9 mouse cellular contexts compared by ENCODE assay signal in genomic region chr14:31272164-31272563, GRCm38 (mm10). TPM values are rescaled to one million over a fixed set of nuclear protein-coding genes. Genes with fewer than 3 reads are reported as not detected.
DNase-seq lines count a peak whose midpoint lies in the region; ATAC-seq and TF ChIP-seq lines count a peak whose summit lies in the region.
"Had no signal": no experiment of that assay in that cellular context is flagged by ENCODE, and none has a peak within 500 bp of the region (broad histone marks: within the 10 kb centered on the region; RNA-seq: fewer than 3 reads in every experiment).

No protein-coding gene starts in this region.

- no peak overlapping the region for H3K4me2 ChIP-seq in kidney, embryonic 14.5 days (replicated peaks; ENCODE audit: low read depth, low read length)
- no peak overlapping the region for H3K4me2 ChIP-seq in intestine, postnatal 0 days (replicated peaks; ENCODE audit: low read depth)
- no peak overlapping the region for H3K4me2 ChIP-seq in limb, embryonic 14.5 days (replicated peaks; ENCODE audit: low read depth, low read length, severe bottlenecking)
- H3K4me2 ChIP-seq: embryonic facial prominence, embryonic 15.5 days had no signal

- TF ChIP-seq CTCF in kidney, adult 2 months (conservative IDR thresholded peaks at IDR 0.05; ENCODE audit: insufficient read depth, insufficient read length, low read depth, low read length) = peak; percentile 94
- peak; percentile 91 for TF ChIP-seq CTCF in intestine, postnatal 0 days (IDR thresholded peaks at IDR 0.05; ENCODE audit: low read depth)
- TF ChIP-seq CTCF in olfactory bulb, adult 2 months (IDR thresholded peaks at IDR 0.05; ENCODE audit: insufficient read depth, low read depth, low read length) = peak; percentile 90

- no peak for ATAC-seq in kidney, embryonic 14.5 days (ENCODE audit: low FRiP score, low TSS enrichment)
- no peak for ATAC-seq in intestine, postnatal 0 days
- ATAC-seq in limb, embryonic 14.5 days (ENCODE audit: low FRiP score, low read depth) = peak; percentile 38; the same call in 1 of the 2 replicates

- DNase-seq in kidney, adult 2 months = peak; percentile 77
- DNase-seq in c-Kit-negative CD71-positive TER-119-positive erythroid progenitor cells, embryonic 14.5 days (ENCODE audit: low read depth, low spot score) = peak; percentile 56
- peak; percentile 22 for DNase-seq in fibroblast of lung, adult 2 months (ENCODE audit: low read depth)
- peak; percentile 77 for DNase-seq in limb, embryonic 14.5 days (ENCODE audit: low spot score)
- peak; percentile 52 for DNase-seq in testis, postnatal 14 days (ENCODE audit: low spot score)

- no peaks in the 10 kb centered on the region for H3K4me1 ChIP-seq in kidney, adult 2 months (ENCODE audit: control insufficient read depth, insufficient read depth, low read length)
- peaks cover 14% of the 10 kb centered on the region for H3K4me1 ChIP-seq in kidney, embryonic 14.5 days (ENCODE audit: control insufficient read depth, insufficient read depth, low read length)
- H3K4me1 ChIP-seq in intestine, postnatal 0 days (replicated peaks; ENCODE audit: control insufficient read depth, insufficient read depth, low read length) = no peaks in the 10 kb centered on the region
- peaks cover 11% of the 10 kb centered on the region; the same call in 1 of the 2 replicates for H3K4me1 ChIP-seq in limb, embryonic 14.5 days (ENCODE audit: control insufficient read depth, insufficient read depth, low read length)
- H3K4me1 ChIP-seq in olfactory bulb, adult 2 months (ENCODE audit: control insufficient read depth, insufficient read depth, low read length) = peaks cover 27% of the 10 kb centered on the region

- H3K27me3 ChIP-seq in kidney, adult 2 months (replicated peaks; ENCODE audit: control insufficient read depth, insufficient read depth, low read length) = no peaks in the 10 kb centered on the region
- H3K27me3 ChIP-seq in kidney, embryonic 14.5 days (ENCODE audit: control insufficient read depth, insufficient read depth, low read length) = no peaks in the 10 kb centered on the region
- no peaks in the 10 kb centered on the region for H3K27me3 ChIP-seq in intestine, postnatal 0 days (replicated peaks; ENCODE audit: control insufficient read depth, insufficient read depth, low read length)
- H3K27me3 ChIP-seq in limb, embryonic 14.5 days (ENCODE audit: control insufficient read depth, insufficient read depth, low read length) = no peaks in the 10 kb centered on the region
- H3K27me3 ChIP-seq: embryonic facial prominence, embryonic 15.5 days had no signal

- WGBS in kidney, adult 2 months = 28% methylated on average over 7 of the region's 7 CpGs
- 22% methylated on average over 7 of the region's 7 CpGs for WGBS in kidney, embryonic 14.5 days
- 26% methylated on average over 7 of the region's 7 CpGs for whole genome bisulfite sequencing in intestine, postnatal 0 days
- WGBS in limb, embryonic 14.5 days = 22% methylated on average over 7 of the region's 7 CpGs
- 25% methylated on average over 7 of the region's 7 CpGs for WGBS in olfactory bulb, adult 2 months

- no peak overlapping the region for H3K27ac ChIP-seq in kidney, adult 2 months (ENCODE audit: insufficient read depth, low read depth, low read length)
- no peak overlapping the region for H3K27ac ChIP-seq in kidney, embryonic 14.5 days (ENCODE audit: low read depth, low read length)
- H3K27ac ChIP-seq in intestine, postnatal 0 days (ENCODE audit: low read depth, low read length) = no peak overlapping the region
- H3K27ac ChIP-seq in limb, embryonic 14.5 days (replicated peaks; ENCODE audit: low read depth, low read length) = no peak overlapping the region
- no peak overlapping the region for H3K27ac ChIP-seq in olfactory bulb, adult 2 months (ENCODE audit: insufficient read depth, low read depth, low read length)
- H3K27ac ChIP-seq: embryonic facial prominence, embryonic 15.5 days had no signal

- H3K4me3 ChIP-seq in kidney, adult 2 months (ENCODE audit: insufficient read depth, low read depth, low read length) = no peak overlapping the region
- H3K4me3 ChIP-seq in kidney, embryonic 14.5 days (ENCODE audit: low read length) = no peak overlapping the region
- H3K4me3 ChIP-seq in intestine, postnatal 0 days (ENCODE audit: low read depth, low read length) = no peak overlapping the region
- no peak overlapping the region for H3K4me3 ChIP-seq in limb, embryonic 14.5 days (replicated peaks; ENCODE audit: low read length)
- H3K4me3 ChIP-seq in olfactory bulb, adult 2 months (ENCODE audit: insufficient read depth, low read depth, low read length) = no peak overlapping the region
- H3K4me3 ChIP-seq: embryonic facial prominence, embryonic 15.5 days had no signal

- no peaks in the 10 kb centered on the region for H3K9me3 ChIP-seq in kidney, embryonic 14.5 days (ENCODE audit: control insufficient read depth, low read length)
- no peaks in the 10 kb centered on the region for H3K9me3 ChIP-seq in intestine, postnatal 0 days (ENCODE audit: control insufficient read depth)
- H3K9me3 ChIP-seq in limb, embryonic 14.5 days (ENCODE audit: control insufficient read depth, low read length) = no peaks in the 10 kb centered on the region
- H3K9me3 ChIP-seq: embryonic facial prominence, embryonic 15.5 days had no signal

- no peak for TF ChIP-seq POLR2A in kidney, adult 2 months (IDR thresholded peaks at IDR 0.05; ENCODE audit: low read depth, low read length)
- TF ChIP-seq POLR2A in limb, embryonic 14.5 days (IDR thresholded peaks at IDR 0.05; ENCODE audit: borderline replicate concordance, extremely low read depth, insufficient read depth, insufficient read length) = no peak
- no peak for TF ChIP-seq POLR2A in olfactory bulb, adult 2 months (IDR thresholded peaks at IDR 0.05; ENCODE audit: insufficient read depth, low read depth, low read length)

- no peaks in the 10 kb centered on the region for H3K36me3 ChIP-seq in kidney, adult 2 months (ENCODE audit: control insufficient read depth, insufficient read depth, low read length)
- H3K36me3 ChIP-seq in kidney, embryonic 14.5 days (ENCODE audit: control insufficient read depth, insufficient read depth, low read length) = no peaks in the 10 kb centered on the region
- no peaks in the 10 kb centered on the region for H3K36me3 ChIP-seq in intestine, postnatal 0 days (ENCODE audit: control insufficient read depth, insufficient read depth)
- H3K36me3 ChIP-seq in limb, embryonic 14.5 days (ENCODE audit: control insufficient read depth, insufficient read depth, low read length) = 0 out of 2 replicates have a peak, but pooled peaks cover 4% of the 10 kb centered on the region
- H3K36me3 ChIP-seq: embryonic facial prominence, embryonic 15.5 days had no signal

- no peak overlapping the region for H3K9ac ChIP-seq in kidney, embryonic 14.5 days (ENCODE audit: low read depth, low read length)
- no peak overlapping the region for H3K9ac ChIP-seq in intestine, postnatal 0 days (ENCODE audit: low read depth, low read length)
- H3K9ac ChIP-seq in limb, embryonic 14.5 days (ENCODE audit: low read depth, low read length, severe bottlenecking) = no peak overlapping the region
- H3K9ac ChIP-seq: embryonic facial prominence, embryonic 15.5 days had no signal

RNA-seq across cellular contexts. Expression of gene Bap1, which starts 20.9 kb away (rescaled TPM):
- polyA plus RNA-seq in kidney, adult 2 months (2012; rRNA removed) = 58.9 and 65.9 TPM in 2 replicates
- 60.0 and 90.3 TPM in 2 replicates for polyA plus RNA-seq in kidney, embryonic 14.5 days (2014; fragmentation: Nextera tagmentation; extraction: Ambion mirVana)
- polyA plus RNA-seq in intestine, postnatal 0 days (2015; fragmentation: Nextera tagmentation; extraction: Ambion mirVana) = 20.7 and 22.4 TPM in 2 replicates
- 90.1 and 108 TPM in 2 replicates for polyA plus RNA-seq in limb, embryonic 14.5 days (2012; rRNA removed)
- 71.7 and 76.4 TPM in 2 replicates for polyA plus RNA-seq in limb, embryonic 14.5 days (2014; fragmentation: Nextera tagmentation; extraction: Ambion mirVana)
- not detected in 2 replicates for polyA plus RNA-seq in olfactory bulb, adult 2 months (2012; ENCODE audit: insufficient read depth, insufficient read length, low replicate concordance, missing spikeins)

RNA-seq across cellular contexts. Expression of gene Phf7, which starts 21.0 kb away (rescaled TPM):
- 7.3 and 7.5 TPM in 2 replicates for polyA plus RNA-seq in kidney, adult 2 months (2012; rRNA removed)
- 12.4 and 14.7 TPM in 2 replicates for polyA plus RNA-seq in kidney, embryonic 14.5 days (2014; fragmentation: Nextera tagmentation; extraction: Ambion mirVana)
- 8.6 and 10.3 TPM in 2 replicates for polyA plus RNA-seq in intestine, postnatal 0 days (2015; fragmentation: Nextera tagmentation; extraction: Ambion mirVana)
- polyA plus RNA-seq in limb, embryonic 14.5 days (2012; rRNA removed) = 9.5 and 10.5 TPM in 2 replicates
- polyA plus RNA-seq in limb, embryonic 14.5 days (2014; fragmentation: Nextera tagmentation; extraction: Ambion mirVana) = 11.8 and 12.3 TPM in 2 replicates
- not detected in 2 replicates for polyA plus RNA-seq in olfactory bulb, adult 2 months (2012; ENCODE audit: insufficient read depth, insufficient read length, low replicate concordance, missing spikeins)

RNA-seq across cellular contexts. Expression of gene Dnah1, which starts 51.5 kb away (rescaled TPM):
- polyA plus RNA-seq in kidney, adult 2 months (2012; rRNA removed) = 0.35 and 0.41 TPM in 2 replicates
- polyA plus RNA-seq in kidney, embryonic 14.5 days (2014; fragmentation: Nextera tagmentation; extraction: Ambion mirVana) = 5.5 and 9.0 TPM in 2 replicates
- polyA plus RNA-seq in intestine, postnatal 0 days (2015; fragmentation: Nextera tagmentation; extraction: Ambion mirVana) = 0.30 and 0.57 TPM in 2 replicates
- polyA plus RNA-seq in limb, embryonic 14.5 days (2012; rRNA removed) = 12.1 and 16.6 TPM in 2 replicates
- polyA plus RNA-seq in limb, embryonic 14.5 days (2014; fragmentation: Nextera tagmentation; extraction: Ambion mirVana) = 5.6 and 7.8 TPM in 2 replicates
- not detected in 2 replicates for polyA plus RNA-seq in olfactory bulb, adult 2 months (2012; ENCODE audit: insufficient read depth, insufficient read length, low replicate concordance, missing spikeins)

RNA-seq across cellular contexts. Expression of gene Sema3g, which starts 54.5 kb away (rescaled TPM):
- 34.2 and 38.8 TPM in 2 replicates for polyA plus RNA-seq in kidney, adult 2 months (2012; rRNA removed)
- polyA plus RNA-seq in kidney, embryonic 14.5 days (2014; fragmentation: Nextera tagmentation; extraction: Ambion mirVana) = 0.56 and 0.64 TPM in 2 replicates
- 0.61 and 0.74 TPM in 2 replicates for polyA plus RNA-seq in intestine, postnatal 0 days (2015; fragmentation: Nextera tagmentation; extraction: Ambion mirVana)
- polyA plus RNA-seq in limb, embryonic 14.5 days (2012; rRNA removed) = 3.7 and 4.0 TPM in 2 replicates
- 0.25 and 0.29 TPM in 2 replicates for polyA plus RNA-seq in limb, embryonic 14.5 days (2014; fragmentation: Nextera tagmentation; extraction: Ambion mirVana)
- not detected in 2 replicates for polyA plus RNA-seq in olfactory bulb, adult 2 months (2012; ENCODE audit: insufficient read depth, insufficient read length, low replicate concordance, missing spikeins)

RNA-seq across cellular contexts. Expression of gene Nisch, which starts 55.4 kb away (rescaled TPM):
- polyA plus RNA-seq in kidney, adult 2 months (2012; rRNA removed) = 244 and 277 TPM in 2 replicates
- 259 and 375 TPM in 2 replicates for polyA plus RNA-seq in kidney, embryonic 14.5 days (2014; fragmentation: Nextera tagmentation; extraction: Ambion mirVana)
- polyA plus RNA-seq in intestine, postnatal 0 days (2015; fragmentation: Nextera tagmentation; extraction: Ambion mirVana) = 74.1 and 78.8 TPM in 2 replicates
- 514 and 640 TPM in 2 replicates for polyA plus RNA-seq in limb, embryonic 14.5 days (2012; rRNA removed)
- polyA plus RNA-seq in limb, embryonic 14.5 days (2014; fragmentation: Nextera tagmentation; extraction: Ambion mirVana) = 339 and 378 TPM in 2 replicates
- polyA plus RNA-seq in olfactory bulb, adult 2 months (2012; ENCODE audit: insufficient read depth, insufficient read length, low replicate concordance, missing spikeins) = 606 and 1,155 TPM in 2 replicates

Comparison
In these comparisons a context has a peak if more than half of its experiments do, and no peak if none do; other contexts are left out.
1. DNase-seq: peak in every context shown above with its lines; median percentile 77 in kidney, adult 2 months; 77 in limb, embryonic 14.5 days; 56 in c-Kit-negative CD71-positive TER-119-positive erythroid progenitor cells, embryonic 14.5 days; 52 in testis, postnatal 14 days; 22 in fibroblast of lung, adult 2 months.